Mouse (Mus musculus) heart, adult 9 months (tissue): ENCODE measurements at regions not wholly inside any gene's neighbourhood (a gene's known extent, or its start where the extent isn't known, plus 50 kb on each side); places are given as distances from the start of the nearest gene placed in this dataset.

Experiments
- DNase-seq, 2 experiments: peaks; one replicate each; pipeline ENCODE4 v3.0.0; 2022; ENCODE audit warnings: low spot score in 2 of 2

GRCm38 (mm10) chr3:103513411-103513810, 61.6 kb upstream of the Syt6 start:
- no peak for DNase-seq

GRCm38 (mm10) chr3:103514061-103514460, 61.0 kb upstream of the Syt6 start:
- DNase-seq: no peak

- DNase-seq: no peak
Observed at GRCm38 (mm10) chr3:103515946-103516345, 59.1 kb upstream of the Syt6 start.

GRCm38 (mm10) chr3:103517376-103518304, 57.4 kb upstream of the Syt6 start:
- no peak for DNase-seq

- DNase-seq: no peak
Observed at GRCm38 (mm10) chr3:103518624-103519023, 56.4 kb upstream of the Syt6 start.
